Mouse (Mus musculus) E14TG2a.4 (cell line): Measurements from ENCODE around the gene Tepsin.

ENCODE experiments used
- H3K27me3 ChIP-seq: 2 replicates; pipeline ENCODE4 v1.6.1; 2014; ENCODE audit warnings: low read length, control low read depth; ENCODE audit not compliant: insufficient read depth
- H3K36me3 ChIP-seq: 2 replicates; pipeline ENCODE4 v1.6.1; 2014; ENCODE audit warnings: low read length, control low read depth; ENCODE audit not compliant: insufficient read depth
- H3K4me1 ChIP-seq: replicated peaks from 2 replicates; pipeline ENCODE4 v1.6.1; 2014; ENCODE audit warnings: low read depth, low read length, control low read depth
- H3K4me3 ChIP-seq: replicated peaks from 2 replicates; pipeline ENCODE4 v1.5.1; 2014; ENCODE audit warnings: mild to moderate bottlenecking, low read length
- H3K9me3 ChIP-seq: 2 replicates; pipeline ENCODE4 v1.6.1; 2014; ENCODE audit warnings: low read length, control low read depth
- CTCF ChIP-seq: conservative IDR thresholded peaks from 2 replicates; pipeline ENCODE4 v1.5.1; 2014; ENCODE audit warnings: low read length
- NANOG ChIP-seq: IDR thresholded peaks from 2 replicates; pipeline ENCODE4 v1.6.1; 2014; ENCODE audit warnings: borderline replicate concordance, low read length, mixed read lengths
- POU5F1 ChIP-seq: IDR thresholded peaks from 2 replicates; pipeline ENCODE4 v1.6.1; 2014; ENCODE audit warnings: low read length, borderline replicate concordance

Gene Tepsin

GRCm38 (mm10) chr11:120119108-120119507, 20.6 kb upstream of the Tepsin start:
- no peak for TF ChIP-seq NANOG
- TF ChIP-seq POU5F1 = no peak
- TF ChIP-seq CTCF = no peak
- peaks cover 97% of the 10 kb centered on the region for H3K36me3 ChIP-seq
- H3K27me3 ChIP-seq = no peaks in the 10 kb centered on the region
- peaks cover 50% of the 10 kb centered on the region for H3K4me1 ChIP-seq
- H3K9me3 ChIP-seq = no peaks in the 10 kb centered on the region
- H3K4me3 ChIP-seq = no peak overlapping the region

GRCm38 (mm10) chr11:120117626-120118025, 19.1 kb upstream of the Tepsin start:
- TF ChIP-seq POU5F1 = no peak
- TF ChIP-seq NANOG = no peak
- TF ChIP-seq CTCF = no peak
- Histone ChIP-seq H3K27me3 (no peaks in the 10 kb centered on the region), H3K36me3 (peaks cover 97% of the 10 kb centered on the region), H3K9me3 (no peaks in the 10 kb centered on the region), H3K4me3 (no peak overlapping the region), H3K4me1 (peaks cover 36% of the 10 kb centered on the region)

- peaks cover 36% of the 10 kb centered on the region for H3K4me1 ChIP-seq
- TF ChIP-seq NANOG (no peak), POU5F1 (no peak), CTCF (no peak)
Measured at GRCm38 (mm10) chr11:120114488-120115215, 16.1 kb upstream of the Tepsin start.

DNA sequence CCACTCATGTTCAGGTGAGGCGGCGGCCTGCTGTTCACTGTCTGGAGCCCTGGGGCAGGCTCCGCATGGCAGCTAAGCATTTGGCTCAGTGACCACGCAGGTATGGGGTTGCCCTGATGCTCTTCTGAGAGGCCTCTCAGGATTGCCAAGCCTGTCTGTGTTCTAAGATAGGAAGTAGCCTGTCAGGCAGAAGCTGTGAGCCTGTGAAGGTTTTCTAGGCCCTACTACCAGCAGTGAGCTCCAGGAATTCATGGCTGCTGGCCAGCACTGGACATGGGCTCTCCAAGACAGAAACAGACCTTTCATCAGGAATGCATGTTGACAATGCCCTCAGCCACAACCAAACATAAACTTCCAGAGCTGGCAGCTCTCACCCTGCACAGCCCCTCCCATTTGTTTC, 13.6 kb upstream of the Tepsin start:
- H3K9me3 ChIP-seq = no peaks in the 10 kb centered on the region
- H3K36me3 ChIP-seq = peaks cover 97% of the 10 kb centered on the region
- H3K4me3 ChIP-seq = no peak overlapping the region
- no peaks in the 10 kb centered on the region for H3K27me3 ChIP-seq
- H3K4me1 ChIP-seq = peaks cover 52% of the 10 kb centered on the region
- TF ChIP-seq POU5F1 = no peak
- no peak for TF ChIP-seq NANOG
- TF ChIP-seq CTCF = no peak

More at GRCm38 (mm10) chr11:120114488-120115215, 16.1 kb upstream of the Tepsin start:
- H3K4me3 ChIP-seq = no peak overlapping the region
- no peaks in the 10 kb centered on the region for H3K9me3 ChIP-seq
- H3K36me3 ChIP-seq = peaks cover 96% of the 10 kb centered on the region
- no peaks in the 10 kb centered on the region for H3K27me3 ChIP-seq

- no peak for TF ChIP-seq POU5F1
- TF ChIP-seq CTCF = peak; percentile 85
- Histone ChIP-seq H3K4me1 (peaks cover 61% of the 10 kb centered on the region), H3K27me3 (no peaks in the 10 kb centered on the region), H3K36me3 (peaks cover 97% of the 10 kb centered on the region), H3K9me3 (no peaks in the 10 kb centered on the region), H3K4me3 (no peak overlapping the region)
Measured at GRCm38 (mm10) chr11:120111033-120111432, 12.5 kb upstream of the Tepsin start.

- TF ChIP-seq CTCF (peak; percentile 24), POU5F1 (no peak), NANOG (no peak)
- peaks cover 66% of the 10 kb centered on the region for H3K4me1 ChIP-seq
- H3K27me3 ChIP-seq = no peaks in the 10 kb centered on the region
- no peaks in the 10 kb centered on the region for H3K9me3 ChIP-seq
- H3K36me3 ChIP-seq = peaks cover 97% of the 10 kb centered on the region
- peak overlapping the region; percentile 29; the same call in 1 of the 2 replicates for H3K4me3 ChIP-seq
Measured at GRCm38 (mm10) chr11:120110554-120110953, 12.0 kb upstream of the Tepsin start.

DNA sequence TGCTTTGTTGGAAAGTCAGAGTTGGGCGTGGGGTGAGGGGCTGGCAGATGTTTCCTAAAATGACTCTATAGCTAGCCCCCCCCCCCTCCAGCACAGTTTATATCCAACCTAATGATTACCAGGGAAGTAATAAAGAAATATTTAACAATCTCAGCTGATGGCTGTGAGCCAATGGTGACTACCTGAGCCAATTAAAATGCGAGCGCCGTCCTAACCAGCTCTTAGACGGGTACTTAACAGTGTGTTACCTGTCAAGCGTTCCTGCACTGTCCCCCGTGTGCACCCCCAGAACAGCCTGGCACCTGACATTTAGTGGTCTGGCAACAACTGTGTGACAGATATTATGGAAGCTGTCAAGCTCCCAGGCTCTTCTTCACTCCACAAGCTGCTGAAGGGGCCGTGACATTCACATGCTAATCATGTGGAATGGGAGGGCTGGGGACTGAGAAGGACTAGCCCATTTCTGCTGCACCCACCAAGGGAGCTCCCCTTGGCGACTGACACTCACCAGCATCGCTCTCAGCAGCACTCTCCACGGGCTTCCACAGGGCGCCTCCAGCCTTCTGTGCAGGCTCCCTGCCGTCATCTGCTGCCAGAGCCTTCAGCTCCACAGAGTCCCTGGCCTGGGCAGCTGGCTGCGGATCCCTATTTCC, 11.2 kb upstream of the Tepsin start:
- no peaks in the 10 kb centered on the region for H3K9me3 ChIP-seq

GRCm38 (mm10) chr11:120107796-120108195, 9.3 kb upstream of the Tepsin start:
- Histone ChIP-seq H3K4me3 (no peak overlapping the region), H3K4me1 (peaks cover 83% of the 10 kb centered on the region), H3K9me3 (no peaks in the 10 kb centered on the region), H3K36me3 (peaks cover 96% of the 10 kb centered on the region), H3K27me3 (no peaks in the 10 kb centered on the region)
- no peak for TF ChIP-seq NANOG

More for the DNA sequence above, 11.2 kb upstream of the Tepsin start:
- TF ChIP-seq NANOG (no peak), CTCF (no peak), POU5F1 (no peak)
- H3K36me3 ChIP-seq = peaks cover 97% of the 10 kb centered on the region
- H3K4me3 ChIP-seq = peak overlapping the region; percentile 29
- peaks cover 75% of the 10 kb centered on the region for H3K4me1 ChIP-seq
- no peaks in the 10 kb centered on the region for H3K27me3 ChIP-seq

GRCm38 (mm10) chr11:120107026-120107425, 8.5 kb upstream of the Tepsin start:
- H3K27me3 ChIP-seq = no peaks in the 10 kb centered on the region
- H3K9me3 ChIP-seq = no peaks in the 10 kb centered on the region
- H3K4me1 ChIP-seq = peaks cover 80% of the 10 kb centered on the region
- no peak overlapping the region for H3K4me3 ChIP-seq
- H3K36me3 ChIP-seq = peaks cover 94% of the 10 kb centered on the region
- TF ChIP-seq NANOG (no peak), POU5F1 (no peak), CTCF (no peak)
